Mouse (Mus musculus): ENCODE data around the gene Fat1.

- no peak for TF ChIP-seq CTCF (IDR thresholded peaks at IDR 0.05; ENCODE audit: borderline replicate concordance, control insufficient read depth, extremely low read depth, insufficient read depth, low read length, poor library complexity)
- TF ChIP-seq POLR2A (IDR thresholded peaks at IDR 0.05; ENCODE audit: control insufficient read depth, extremely low read depth, insufficient read depth, low read length, poor library complexity) = no peak
Observed at GRCm38 (mm10) chr8:45015876-45016275, 80.6 kb downstream of the Fat1 start.
